In the genomic region with DNA sequence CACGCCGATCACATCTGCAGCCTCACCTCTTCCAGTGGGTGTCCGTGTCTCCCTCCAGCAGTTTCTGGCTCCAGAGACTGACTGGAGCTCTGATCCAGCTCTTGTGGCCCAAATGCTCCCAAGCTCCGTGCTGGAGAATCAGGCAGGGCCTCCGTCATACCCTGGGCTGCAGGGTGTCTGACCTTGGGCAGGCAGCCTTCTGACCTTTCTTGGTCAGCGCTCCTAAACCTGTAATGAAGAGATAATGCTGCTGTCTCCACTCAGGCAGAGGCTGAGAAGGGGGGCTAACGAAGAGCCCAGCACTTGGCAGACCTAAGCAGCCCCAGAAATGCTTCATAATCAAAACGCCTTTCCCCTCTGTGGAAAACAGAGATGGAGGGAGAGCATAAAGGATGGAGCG, we compare ENCODE assay signal across 10 mouse cellular contexts.
DNase-seq lines count a peak whose midpoint lies in the region; ATAC-seq and TF ChIP-seq lines count a peak whose summit lies in the region.
"Had no signal": no experiment of that assay in that cellular context is flagged by ENCODE, and none has a peak within 500 bp of the region (broad histone marks: within the 10 kb centered on the region; RNA-seq: fewer than 3 reads in every experiment).

No protein-coding gene starts in this region.

- peaks cover 23% of the 10 kb centered on the region for H3K4me1 ChIP-seq in lung, embryonic 14.5 days (ENCODE audit: insufficient read depth)

- WGBS in lung, embryonic 14.5 days, result 40% methylated on average over 9 of the region's 9 CpGs

- H3K36me3 ChIP-seq in lung, embryonic 14.5 days (ENCODE audit: insufficient read depth), result no peaks in the 10 kb centered on the region
- H3K36me3 ChIP-seq: midbrain, embryonic 12.5 days had no signal

- TF ChIP-seq CTCF in lung, embryonic 14.5 days (IDR thresholded peaks at IDR 0.05; ENCODE audit: low read depth), result no peak

- H3K9me3 ChIP-seq in lung, embryonic 14.5 days (ENCODE audit: low read depth, low read length), result no peaks in the 10 kb centered on the region
- H3K9me3 ChIP-seq: midbrain, embryonic 12.5 days had no signal

- peak; percentile 18; the same call in 1 of the 2 replicates for ATAC-seq in lung, embryonic 14.5 days (ENCODE audit: insufficient read depth)
- ATAC-seq: inflammation-experienced regulatory T-cells, adult 6 months had no signal

- H3K4me2 ChIP-seq in lung, embryonic 14.5 days, result no peak overlapping the region
- H3K4me2 ChIP-seq: midbrain, embryonic 12.5 days had no signal

- DNase-seq in gastrocnemius, adult 18-20 months (ENCODE audit: low spot score), result peak; percentile 13
- DNase-seq in gastrocnemius, postnatal 10 days, result no peak
- peak; percentile 17 for DNase-seq in thymus, postnatal 4 days
- no peak for DNase-seq in thymus, postnatal 25 days
- DNase-seq in lung, embryonic 14.5 days, result peak; percentile 57
- no peak for DNase-seq in urinary bladder, adult 18-20 months (ENCODE audit: low spot score in 2 of 2)
- no peak for DNase-seq in cerebellum, postnatal 36 days
- no peak for DNase-seq in MN1 (ENCODE audit: low spot score)

- H3K9ac ChIP-seq in lung, embryonic 14.5 days, result no peak overlapping the region
- H3K9ac ChIP-seq: midbrain, embryonic 12.5 days had no signal

- H3K27me3 ChIP-seq in lung, embryonic 14.5 days (ENCODE audit: insufficient read depth, low read length), result no peaks in the 10 kb centered on the region

- H3K4me3 ChIP-seq in lung, embryonic 14.5 days (ENCODE audit: low read depth, low read length), result no peak overlapping the region
- H3K4me3 ChIP-seq: midbrain, embryonic 12.5 days had no signal

- H3K27ac ChIP-seq in lung, embryonic 14.5 days (ENCODE audit: low read depth), result peak overlapping the region; percentile 71; the same call in 1 of the 2 replicates
- H3K27ac ChIP-seq: midbrain, embryonic 12.5 days had no signal

Comparison
In these comparisons a context has a peak if more than half of its experiments do, and no peak if none do; other contexts are left out.
1. DNase-seq: peak in gastrocnemius, adult 18-20 months (single experiment), thymus, postnatal 4 days (single experiment) and lung, embryonic 14.5 days (single experiment); none in gastrocnemius, postnatal 10 days (single experiment), thymus, postnatal 25 days (single experiment), urinary bladder, adult 18-20 months (0 of 2), cerebellum, postnatal 36 days (0 of 2) and MN1 (single experiment).